Mouse (Mus musculus) forebrain, embryonic 16.5 days (tissue): ENCODE results near the gene Dgki. TPM values are rescaled to one million over a fixed set of nuclear protein-coding genes. Genes with fewer than 3 reads are reported as not detected.
A peak's percentile ranks its signal among the peaks of the same experiment; 100 is the strongest.

Experiments used
- ATAC-seq: fragments of 200-750 bp; cut with Nextera tagmentation; 2 replicates; pipeline ENCODE4 v1.8.0; 2017; ENCODE audit warnings: mild to moderate bottlenecking, moderate library complexity
- H3K27ac ChIP-seq: fragments of 300-500 bp; sonication (generic); 2 replicates; pipeline ENCODE4 v1.5.1; 2014; ENCODE audit warnings: low read length, control low read depth
- H3K27me3 ChIP-seq: fragments of 300-500 bp; sonication (generic); replicated peaks from 2 replicates; pipeline ENCODE4 v1.6.1; 2014; ENCODE audit warnings: low read length; ENCODE audit not compliant: control insufficient read depth, insufficient read depth
- H3K36me3 ChIP-seq: fragments of 300-500 bp; sonication (generic); 2 replicates; pipeline ENCODE4 v1.6.1; 2014; ENCODE audit not compliant: control insufficient read depth, insufficient read depth
- H3K4me1 ChIP-seq: fragments of 300-500 bp; sonication (generic); replicated peaks from 2 replicates; pipeline ENCODE4 v1.6.1; 2014; ENCODE audit warnings: low read length; ENCODE audit not compliant: control insufficient read depth, insufficient read depth
- H3K4me2 ChIP-seq: fragments of 300-500 bp; sonication (generic); 2 replicates; pipeline ENCODE4 v1.6.1; 2014; ENCODE audit warnings: mild to moderate bottlenecking, low read length, control low read depth
- H3K4me3 ChIP-seq: fragments of 300-500 bp; sonication (generic); replicated peaks from 2 replicates; pipeline ENCODE4 v1.5.1; 2014; ENCODE audit warnings: mild to moderate bottlenecking, low read length, control low read depth
- H3K9ac ChIP-seq: fragments of 300-500 bp; sonication (generic); replicated peaks from 2 replicates; pipeline ENCODE4 v1.6.1; 2014; ENCODE audit warnings: low read depth, low read length, control low read depth
- H3K9me3 ChIP-seq: fragments of 300-500 bp; sonication (generic); 2 replicates; pipeline ENCODE4 v1.6.1; 2016; ENCODE audit warnings: low read length; ENCODE audit not compliant: control insufficient read depth
- WGBS: fragments of 180-500 bp; shearing (Covaris S2); extraction: QIAGEN DNeasy Blood & Tissue Kit; methylation state at CpG from one replicate; pipeline ENCODE4 v1.1.7; 2014; 5-methylcytosine and 5-hydroxymethylcytosine counted together
- polyA plus RNA-seq: library from polyadenylated mRNA; unstranded; fragments of >200 nt; fragmentation: Nextera tagmentation; extraction: Ambion mirVana; gene quantifications from 2 replicates; pipeline ENCODE4 v1.2.1, GENCODE M21; 2015

The Dgki gene
- polyA plus RNA-seq, 1 experiment from 2014 or later: 9.6 TPM

DNA sequence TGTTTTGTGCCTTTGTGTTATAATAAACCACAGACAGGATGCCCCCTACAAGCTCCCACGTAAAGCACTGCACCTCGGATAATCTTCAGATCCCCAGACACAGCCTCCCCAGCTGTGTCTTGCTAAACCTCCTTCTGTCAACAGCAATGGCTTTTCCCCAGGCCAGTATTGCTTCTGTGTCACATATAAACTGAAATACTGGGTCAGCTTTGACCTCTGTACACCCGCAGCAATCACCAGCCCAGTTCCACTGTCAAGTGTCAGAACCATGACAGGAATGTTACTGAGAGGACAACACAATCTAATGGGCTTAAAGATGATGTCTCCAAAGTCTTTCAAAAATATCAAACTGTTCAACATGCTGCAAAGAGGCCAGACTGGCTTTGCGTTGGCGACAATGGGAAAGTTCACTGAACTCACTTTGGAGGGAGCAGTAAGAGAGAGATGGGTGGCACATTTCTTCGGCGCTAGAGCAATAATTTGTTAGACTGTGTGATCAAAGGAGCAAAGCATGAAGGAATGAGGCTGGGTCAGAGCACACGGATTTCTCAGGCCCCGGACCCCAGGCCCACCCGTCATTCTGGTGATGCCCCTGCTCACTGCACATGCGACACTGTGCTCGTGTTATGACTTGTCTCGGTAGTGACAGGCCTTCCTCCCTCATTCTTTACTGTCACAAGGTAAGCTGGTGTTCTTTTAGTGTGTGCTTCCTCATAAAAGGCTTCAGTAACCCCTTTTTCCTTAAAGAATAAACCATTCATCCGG lies 230.0 kb downstream of the Dgki start:
- Histone ChIP-seq H3K27ac (no peak overlapping the region), H3K9ac (no peak overlapping the region), H3K27me3 (no peaks in the 10 kb centered on the region), H3K9me3 (no peaks in the 10 kb centered on the region), H3K4me2 (no peak overlapping the region), H3K4me1 (0 out of 2 replicates have a peak, but pooled peaks cover 2% of the 10 kb centered on the region), H3K4me3 (no peak overlapping the region), H3K36me3 (no peaks in the 10 kb centered on the region)
- no peak for ATAC-seq
- 76% methylated on average over 14 of the region's 14 CpGs for WGBS

DNA sequence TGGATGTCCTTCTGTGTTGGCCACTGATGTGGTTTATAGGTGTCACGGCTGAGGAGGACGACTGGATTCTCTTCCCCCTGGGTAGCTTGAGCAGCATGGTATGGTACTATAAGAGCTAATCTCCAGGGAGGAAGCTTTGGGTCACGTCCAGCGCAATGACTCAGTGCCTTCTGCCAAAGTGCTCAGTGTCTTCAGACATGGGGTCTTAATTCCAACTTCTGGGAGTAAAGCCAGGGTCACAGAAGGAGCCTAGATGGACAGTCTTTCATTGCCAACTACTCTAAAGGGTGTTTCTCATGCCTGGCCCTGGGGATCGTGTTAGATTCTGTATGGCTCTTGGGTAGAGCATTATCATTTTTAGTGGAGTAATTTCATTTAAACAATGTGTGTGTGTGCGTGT lies 231.2 kb downstream of the Dgki start:
- H3K9ac ChIP-seq: no peak overlapping the region
- H3K4me2 ChIP-seq: no peak overlapping the region
- no peak overlapping the region for H3K4me3 ChIP-seq
- no peak for ATAC-seq
- H3K36me3 ChIP-seq: no peaks in the 10 kb centered on the region
- WGBS: 88% methylated on average over 6 of the region's 6 CpGs
- no peaks in the 10 kb centered on the region for H3K27me3 ChIP-seq
- 0 out of 2 replicates have a peak, but pooled peaks cover 2% of the 10 kb centered on the region for H3K4me1 ChIP-seq
- H3K9me3 ChIP-seq: no peaks in the 10 kb centered on the region
- H3K27ac ChIP-seq: no peak overlapping the region

DNA sequence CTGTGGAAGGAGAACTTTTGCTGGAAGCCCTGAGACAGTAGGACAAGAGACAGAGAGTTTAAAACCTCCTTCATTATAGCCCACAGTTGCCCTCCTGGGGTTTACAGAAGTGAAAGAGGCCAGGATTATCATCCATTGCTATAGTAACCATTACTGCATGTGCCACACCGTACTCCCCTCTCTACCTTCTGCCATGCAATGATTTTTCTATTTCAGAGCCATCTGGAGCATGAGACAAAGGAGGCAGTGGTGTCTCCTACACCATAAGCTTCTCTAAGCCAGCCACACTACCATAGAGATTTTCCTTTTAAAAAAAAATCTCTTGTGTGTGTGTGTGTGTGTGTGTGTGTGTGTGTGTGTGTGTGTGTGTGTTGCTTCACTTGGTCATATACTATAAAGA lies 232.6 kb downstream of the Dgki start:
- H3K9me3 ChIP-seq: no peaks in the 10 kb centered on the region
- 0 out of 2 replicates have a peak, but pooled peaks have one; percentile 50 for ATAC-seq
- WGBS: 43% methylated on average over 1 of the region's 1 CpGs
- H3K27ac ChIP-seq: no peak overlapping the region
- H3K9ac ChIP-seq: no peak overlapping the region
- no peak overlapping the region for H3K4me3 ChIP-seq
- no peak overlapping the region for H3K4me2 ChIP-seq
- H3K27me3 ChIP-seq: no peaks in the 10 kb centered on the region
- H3K4me1 ChIP-seq: 0 out of 2 replicates have a peak, but pooled peaks cover 2% of the 10 kb centered on the region
- H3K36me3 ChIP-seq: no peaks in the 10 kb centered on the region

DNA sequence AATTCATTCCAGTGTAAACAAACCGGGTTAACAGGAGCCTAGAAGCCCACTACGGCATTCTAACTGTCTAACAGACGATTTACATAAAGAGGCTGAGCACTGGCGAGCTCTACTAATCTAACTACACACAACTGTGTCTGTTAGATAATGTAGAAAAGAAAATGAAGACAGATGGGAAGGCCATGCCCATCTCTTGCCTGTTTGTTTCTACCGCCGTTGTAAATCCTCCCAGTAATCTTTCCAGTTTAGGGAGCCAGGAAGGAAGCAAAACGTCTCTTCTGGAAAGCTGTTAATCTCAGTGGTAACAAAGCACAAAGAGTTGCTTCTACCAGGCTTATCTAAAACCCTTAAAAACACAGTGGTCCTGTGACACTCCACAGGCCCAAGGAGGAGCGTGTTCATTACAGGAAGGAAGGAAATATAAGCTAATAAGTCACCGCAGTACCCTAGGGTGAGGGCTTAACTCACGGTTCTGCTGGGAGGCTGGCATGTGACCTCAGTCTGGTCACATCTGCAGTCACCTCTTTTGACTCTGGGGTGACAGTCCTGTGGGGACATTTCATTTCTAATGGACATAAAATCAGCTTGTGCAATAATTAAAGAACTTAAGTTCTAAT lies 235.7 kb downstream of the Dgki start:
- Histone ChIP-seq H3K36me3 (no peaks in the 10 kb centered on the region), H3K4me3 (no peak overlapping the region), H3K9me3 (no peaks in the 10 kb centered on the region), H3K27me3 (no peaks in the 10 kb centered on the region), H3K4me1 (0 out of 2 replicates have a peak, but pooled peaks cover 2% of the 10 kb centered on the region), H3K27ac (no peak overlapping the region), H3K9ac (no peak overlapping the region), H3K4me2 (no peak overlapping the region)
- 67% methylated on average over 10 of the region's 10 CpGs for WGBS
- ATAC-seq: no peak

DNA sequence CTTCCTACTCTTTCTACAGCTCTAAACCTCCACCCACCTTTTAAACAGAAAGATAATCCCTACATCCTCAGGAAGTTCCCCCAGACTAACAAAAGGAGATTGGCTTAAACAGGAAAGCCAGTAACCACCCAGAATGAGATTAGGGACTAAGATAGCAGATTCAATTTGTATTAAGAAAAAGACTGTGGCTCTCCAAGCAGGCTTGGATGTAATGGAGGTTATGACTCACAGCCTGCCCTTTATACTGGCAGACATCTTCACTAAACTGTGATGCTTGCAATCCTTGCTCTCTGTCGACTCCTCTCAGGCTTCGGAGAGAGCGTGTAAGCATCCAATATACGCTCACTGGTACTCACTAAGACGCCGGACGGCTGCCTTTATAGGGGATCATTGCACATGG lies 236.7 kb downstream of the Dgki start:
- Histone ChIP-seq H3K4me3 (no peak overlapping the region), H3K4me1 (0 out of 2 replicates have a peak, but pooled peaks cover 2% of the 10 kb centered on the region), H3K9me3 (no peaks in the 10 kb centered on the region), H3K27ac (no peak overlapping the region), H3K4me2 (no peak overlapping the region), H3K36me3 (no peaks in the 10 kb centered on the region), H3K27me3 (no peaks in the 10 kb centered on the region), H3K9ac (no peak overlapping the region)
- WGBS: 94% methylated on average over 7 of the region's 7 CpGs
- ATAC-seq: no peak

DNA sequence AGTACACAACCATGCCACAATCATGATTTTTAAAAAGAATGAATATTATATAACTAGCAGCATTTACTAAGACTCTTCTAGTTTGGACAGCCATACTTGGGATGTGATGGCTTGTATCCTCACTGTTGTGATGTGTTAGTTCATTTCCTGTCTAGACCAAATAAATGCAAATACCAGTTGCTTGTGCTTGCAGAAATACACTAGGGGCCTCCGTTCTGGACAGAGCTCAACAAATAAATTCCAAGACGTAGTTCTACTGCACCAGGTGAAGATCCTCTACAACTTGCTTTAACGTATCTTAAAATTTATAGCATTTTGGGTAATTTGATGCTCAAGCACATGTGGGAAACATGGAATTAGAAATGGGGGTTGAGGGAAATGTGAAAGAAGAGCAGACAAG lies 239.9 kb downstream of the Dgki start:
- H3K4me3 ChIP-seq: no peak overlapping the region
- H3K27me3 ChIP-seq: no peaks in the 10 kb centered on the region
- H3K27ac ChIP-seq: no peak overlapping the region
- no peak overlapping the region for H3K9ac ChIP-seq
- H3K4me2 ChIP-seq: no peak overlapping the region
- no peak for ATAC-seq
- H3K9me3 ChIP-seq: no peaks in the 10 kb centered on the region
- WGBS: 96% methylated on average over 3 of the region's 3 CpGs
- H3K4me1 ChIP-seq: no peaks in the 10 kb centered on the region
- no peaks in the 10 kb centered on the region for H3K36me3 ChIP-seq

DNA sequence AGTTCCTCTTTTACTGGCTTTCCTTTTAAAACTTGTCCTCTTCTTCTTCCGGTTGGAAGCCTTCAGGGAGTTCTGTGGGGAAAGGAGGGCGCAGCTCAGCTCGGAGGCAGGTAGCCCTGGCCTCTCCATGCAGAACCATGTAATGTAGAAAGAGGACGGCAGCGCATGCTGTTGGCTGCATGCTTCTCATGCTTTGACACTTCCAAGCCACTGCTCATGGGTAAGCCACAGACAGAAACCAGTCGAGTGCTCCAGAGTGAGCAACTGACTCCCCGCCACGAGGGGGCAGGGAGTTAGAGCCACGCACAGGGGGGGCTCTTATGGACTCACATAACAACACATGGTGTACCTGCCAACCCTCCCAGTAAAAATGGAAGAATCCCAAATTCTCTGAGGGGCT lies 242.0 kb downstream of the Dgki start:
- Histone ChIP-seq H3K4me1 (no peaks in the 10 kb centered on the region), H3K9me3 (no peaks in the 10 kb centered on the region), H3K27me3 (no peaks in the 10 kb centered on the region), H3K4me2 (no peak overlapping the region), H3K4me3 (no peak overlapping the region), H3K36me3 (no peaks in the 10 kb centered on the region), H3K27ac (no peak overlapping the region), H3K9ac (no peak overlapping the region)
- WGBS: 93% methylated on average over 9 of the region's 9 CpGs
- no peak for ATAC-seq

DNA sequence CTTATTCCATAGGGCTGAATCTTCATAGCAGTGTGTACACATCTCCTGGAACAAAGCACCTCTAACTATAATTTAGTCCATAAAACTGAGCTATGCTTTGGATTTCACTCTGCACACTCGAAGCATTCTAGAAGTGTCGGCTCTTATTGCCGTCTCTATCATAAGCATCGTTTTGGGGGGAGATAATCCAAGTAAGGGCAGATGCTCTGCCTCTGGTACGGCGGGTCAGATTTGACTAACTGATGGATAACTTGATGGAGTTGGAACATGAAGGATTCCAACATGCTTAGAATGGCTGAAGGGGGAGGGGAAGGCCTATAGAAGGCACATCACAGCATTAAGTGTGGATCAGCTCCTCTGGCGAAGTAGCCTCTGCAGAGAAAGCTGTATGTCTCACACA lies 242.4 kb downstream of the Dgki start:
- Histone ChIP-seq H3K4me1 (no peaks in the 10 kb centered on the region), H3K27me3 (no peaks in the 10 kb centered on the region), H3K27ac (no peak overlapping the region), H3K4me2 (no peak overlapping the region), H3K4me3 (no peak overlapping the region), H3K36me3 (no peaks in the 10 kb centered on the region), H3K9me3 (no peaks in the 10 kb centered on the region), H3K9ac (no peak overlapping the region)
- 93% methylated on average over 7 of the region's 7 CpGs for WGBS
- ATAC-seq: no peak

DNA sequence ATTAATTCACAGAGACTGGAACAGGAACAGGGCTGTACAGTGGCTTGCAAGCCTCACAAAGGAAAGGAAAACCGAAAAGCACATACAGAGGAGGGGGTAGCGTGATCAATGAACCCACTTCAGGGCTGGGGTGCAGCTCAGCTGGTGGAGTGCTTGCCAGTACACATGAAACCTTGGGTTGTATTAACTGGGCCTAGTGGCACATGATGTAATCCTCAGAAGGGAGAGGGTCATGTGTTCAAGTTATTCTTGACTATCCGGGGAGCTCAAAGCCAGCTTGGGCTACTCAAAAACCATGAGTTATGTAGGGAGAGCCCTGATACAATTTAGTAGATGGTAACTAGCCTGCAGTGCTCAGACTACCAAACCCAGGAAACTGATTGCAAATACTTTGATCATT lies 244.3 kb downstream of the Dgki start:
- no peak overlapping the region for H3K9ac ChIP-seq
- no peaks in the 10 kb centered on the region for H3K27me3 ChIP-seq
- no peaks in the 10 kb centered on the region for H3K4me1 ChIP-seq
- no peak overlapping the region for H3K4me2 ChIP-seq
- no peaks in the 10 kb centered on the region for H3K36me3 ChIP-seq
- WGBS: 84% methylated on average over 3 of the region's 3 CpGs
- H3K9me3 ChIP-seq: no peaks in the 10 kb centered on the region
- no peak overlapping the region for H3K4me3 ChIP-seq
- H3K27ac ChIP-seq: no peak overlapping the region
- ATAC-seq: no peak
